Mouse (Mus musculus) kidney, adult 2 months (tissue): ENCODE data around the gene Pde1c. TPM values are rescaled to one million over a fixed set of nuclear protein-coding genes. Genes with fewer than 3 reads are reported as not detected.

Experiments used
- DNase-seq: peaks from one replicate; pipeline ENCODE4 v3.0.0; 2021
- H3K27ac ChIP-seq: fragments of 200-500 bp; 2 replicates; pipeline ENCODE4 v1.5.1; 2012; ENCODE audit warnings: low read depth, low read length, control low read depth, inconsistent platforms; ENCODE audit not compliant: insufficient read depth
- H3K27me3 ChIP-seq: fragments of 200-500 bp; replicated peaks from 2 replicates; pipeline ENCODE4 v1.6.1; 2012; ENCODE audit warnings: mild to moderate bottlenecking, moderate library complexity, low read length, inconsistent platforms; ENCODE audit not compliant: control insufficient read depth, insufficient read depth
- H3K36me3 ChIP-seq: fragments of 200-500 bp; 2 replicates; pipeline ENCODE4 v1.6.1; 2012; ENCODE audit warnings: mild to moderate bottlenecking, moderate library complexity, low read length, inconsistent platforms; ENCODE audit not compliant: control insufficient read depth, insufficient read depth
- H3K4me1 ChIP-seq: fragments of 200-500 bp; 2 replicates; pipeline ENCODE4 v1.6.1; 2011; ENCODE audit warnings: low read length; ENCODE audit not compliant: control insufficient read depth, insufficient read depth
- H3K4me3 ChIP-seq: fragments of 200-500 bp; 2 replicates; pipeline ENCODE4 v1.5.1; 2011; ENCODE audit warnings: mild to moderate bottlenecking, low read depth, low read length, control low read depth; ENCODE audit not compliant: insufficient read depth
- CTCF ChIP-seq: fragments of 200-500 bp; conservative IDR thresholded peaks from 2 replicates; pipeline ENCODE4 v1.5.1; 2011; ENCODE audit warnings: low read depth, mild to moderate bottlenecking, control low read depth, low read length, moderate library complexity, mixed read lengths; ENCODE audit not compliant: insufficient read depth, insufficient read length
- POLR2A ChIP-seq: fragments of 200-500 bp; IDR thresholded peaks from one replicate; pipeline ENCODE4 v1.6.1; 2011; ENCODE audit warnings: low read depth, low read length, control low read depth
- WGBS: fragments of 180-500 bp; shearing (Covaris S2); methylation state at CpG from one replicate; pipeline ENCODE4 v1.1.7; 2018; 5-methylcytosine and 5-hydroxymethylcytosine counted together
- polyA plus RNA-seq: library from polyadenylated mRNA; depleted of rRNA; stranded (reverse); fragments of >200 nt; gene quantifications from 2 replicates; pipeline ENCODE4 v1.2.3, GENCODE M21; 2012

The Pde1c gene
- polyA plus RNA-seq, 1 experiment = 0.94 TPM

- Histone ChIP-seq H3K27ac (no peak overlapping the region), H3K27me3 (no peaks in the 10 kb centered on the region), H3K4me1 (no peaks in the 10 kb centered on the region), H3K36me3 (no peaks in the 10 kb centered on the region), H3K4me3 (no peak overlapping the region)
- TF ChIP-seq CTCF (no peak), POLR2A (no peak)
- WGBS = 80% methylated on average over 1 of the region's 1 CpGs
- DNase-seq = no peak
These were observed 524.2 kb downstream of the Pde1c start for GRCm38 (mm10) chr6:56044716-56045115.

DNA sequence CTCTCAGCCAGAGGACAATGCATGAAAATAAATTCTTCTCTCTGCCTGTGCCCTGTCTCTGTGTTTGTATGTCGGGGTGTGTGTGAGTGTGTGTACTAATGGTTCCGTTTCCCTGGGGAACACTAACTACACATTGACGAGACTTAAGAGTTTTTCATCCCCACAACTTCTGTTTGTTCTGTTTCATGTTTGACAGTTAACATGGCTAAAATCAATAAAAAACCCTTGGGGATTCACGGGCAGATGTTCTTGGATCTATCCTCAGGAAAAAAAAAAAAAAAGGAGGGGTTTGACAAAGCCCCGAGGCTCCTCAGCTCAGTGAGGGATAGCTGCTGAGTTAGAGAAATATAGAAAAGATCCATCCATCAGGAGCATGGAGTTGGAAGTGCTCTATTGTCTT, 524.6 kb downstream of the Pde1c start:
- Histone ChIP-seq H3K27me3 (no peaks in the 10 kb centered on the region), H3K4me1 (no peaks in the 10 kb centered on the region), H3K4me3 (no peak overlapping the region), H3K36me3 (no peaks in the 10 kb centered on the region), H3K27ac (no peak overlapping the region)
- 64% methylated on average over 5 of the region's 5 CpGs for WGBS
- DNase-seq = no peak
- no peak for TF ChIP-seq CTCF
- TF ChIP-seq POLR2A = no peak

DNA sequence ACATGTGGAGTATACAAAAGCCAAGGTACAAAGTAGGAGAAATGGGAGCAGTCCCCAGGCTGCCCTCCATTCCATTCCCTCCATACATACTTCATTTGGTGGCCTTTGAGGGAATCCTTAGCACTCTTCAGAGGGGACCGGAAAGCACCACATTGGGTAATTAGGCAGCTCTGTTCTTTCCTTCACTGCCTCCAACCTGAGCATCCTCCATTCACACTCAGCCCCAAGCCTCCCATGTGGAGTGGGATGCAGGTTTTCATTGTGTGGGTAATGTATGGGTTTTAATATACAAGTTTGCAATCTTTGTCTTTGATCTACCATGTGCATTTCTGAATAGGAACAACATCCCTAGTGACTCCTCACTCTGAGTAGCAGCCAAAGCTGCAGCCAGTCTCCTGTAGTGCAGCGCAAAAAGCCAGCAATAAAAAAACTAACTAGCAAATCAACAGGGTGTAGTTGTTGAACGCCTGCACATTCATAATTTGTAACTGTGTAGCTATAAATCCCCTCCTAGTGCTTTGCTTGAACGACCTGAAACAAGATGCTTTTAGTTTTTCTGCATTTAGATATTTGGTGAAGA, 529.3 kb downstream of the Pde1c start:
- Histone ChIP-seq H3K4me1 (no peaks in the 10 kb centered on the region), H3K27ac (no peak overlapping the region), H3K36me3 (no peaks in the 10 kb centered on the region), H3K4me3 (no peak overlapping the region), H3K27me3 (no peaks in the 10 kb centered on the region)
- no peak for DNase-seq
- no peak for TF ChIP-seq POLR2A
- no peak for TF ChIP-seq CTCF
- 53% methylated on average over 4 of the region's 4 CpGs for WGBS

GRCm38 (mm10) chr6:56035054-56035453, 533.8 kb downstream of the Pde1c start:
- H3K4me1 ChIP-seq = no peaks in the 10 kb centered on the region
- DNase-seq = no peak
- no peak for TF ChIP-seq POLR2A
- TF ChIP-seq CTCF = no peak
- no peak overlapping the region for H3K4me3 ChIP-seq
- 62% methylated on average over 10 of the region's 10 CpGs for WGBS
- H3K27me3 ChIP-seq = no peaks in the 10 kb centered on the region
- H3K27ac ChIP-seq = no peak overlapping the region
- H3K36me3 ChIP-seq = no peaks in the 10 kb centered on the region

DNA sequence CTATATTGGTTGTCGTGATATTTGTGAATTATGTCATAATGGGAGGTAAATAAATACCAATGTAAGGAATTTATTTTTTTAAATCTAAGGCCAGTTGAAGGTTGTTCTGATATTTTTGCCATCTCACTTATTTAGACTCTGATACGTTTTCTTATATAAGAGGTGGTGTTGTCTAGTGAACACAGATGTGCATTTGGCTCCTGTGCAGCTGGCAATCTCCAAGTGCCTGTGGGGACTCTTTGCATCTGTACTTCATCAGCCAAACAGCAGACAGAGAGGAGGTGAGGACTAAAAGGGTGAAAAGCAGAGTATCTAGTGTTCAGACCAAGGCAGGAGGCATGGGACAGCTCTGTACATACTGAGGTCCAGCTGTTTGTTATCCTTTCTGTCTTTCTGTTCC, 536.7 kb downstream of the Pde1c start:
- no peak overlapping the region for H3K27ac ChIP-seq
- H3K4me3 ChIP-seq = no peak overlapping the region
- H3K27me3 ChIP-seq = no peaks in the 10 kb centered on the region
- H3K4me1 ChIP-seq = no peaks in the 10 kb centered on the region
- WGBS = 82% methylated on average over 2 of the region's 2 CpGs
- no peak for TF ChIP-seq POLR2A
- TF ChIP-seq CTCF = no peak
- no peak for DNase-seq
- no peaks in the 10 kb centered on the region for H3K36me3 ChIP-seq

DNA sequence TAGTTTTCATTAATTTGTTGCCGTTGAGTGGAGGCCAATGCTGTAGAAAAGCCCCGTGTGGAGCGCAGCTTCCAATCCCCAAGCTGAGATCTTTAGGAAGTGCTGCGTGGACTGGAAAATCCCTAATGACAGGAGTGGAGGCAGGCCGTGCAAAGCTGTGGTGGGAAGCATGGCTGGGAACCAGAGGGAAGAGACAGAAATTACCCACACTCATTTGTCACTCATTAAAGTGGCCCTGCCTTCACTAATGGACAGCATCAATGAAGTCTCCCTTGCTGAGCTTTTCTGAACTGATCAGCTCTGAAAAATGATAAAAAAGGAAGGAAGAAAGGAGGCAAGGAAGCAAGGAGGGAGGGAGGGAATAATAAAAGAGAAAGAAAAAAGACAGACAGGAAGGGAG, 538.9 kb downstream of the Pde1c start:
- no peaks in the 10 kb centered on the region for H3K27me3 ChIP-seq
- DNase-seq = no peak
- 62% methylated on average over 5 of the region's 5 CpGs for WGBS
- H3K4me1 ChIP-seq = no peaks in the 10 kb centered on the region
- no peaks in the 10 kb centered on the region for H3K36me3 ChIP-seq
- H3K27ac ChIP-seq = no peak overlapping the region
- TF ChIP-seq CTCF (no peak), POLR2A (no peak)
- H3K4me3 ChIP-seq = no peak overlapping the region

GRCm38 (mm10) chr6:56027966-56028365, 540.9 kb downstream of the Pde1c start:
- H3K27me3 ChIP-seq = no peaks in the 10 kb centered on the region
- peak; percentile 17 for DNase-seq
- H3K4me3 ChIP-seq = no peak overlapping the region
- 85% methylated on average over 5 of the region's 5 CpGs for WGBS
- TF ChIP-seq CTCF = no peak
- TF ChIP-seq POLR2A = no peak
- no peak overlapping the region for H3K27ac ChIP-seq
- H3K4me1 ChIP-seq = no peaks in the 10 kb centered on the region
- no peaks in the 10 kb centered on the region for H3K36me3 ChIP-seq
